Mouse (Mus musculus) cerebral cortex, adult 2 months (tissue): Measurements from ENCODE around the gene Adh6a.

Experiments
- WGBS: fragments of 180-500 bp; shearing (Covaris S2); methylation state at CpG from one replicate; pipeline ENCODE4 v1.1.7; 2018; 5-methylcytosine and 5-hydroxymethylcytosine counted together

Gene Adh6a

GRCm38 (mm10) chr3:138312965-138313364, at the start of gene Adh6a:
Adh6a (plus strand) TSS chr3:138313286.
- WGBS: 93% methylated on average over 5 of the region's 5 CpGs

DNA sequence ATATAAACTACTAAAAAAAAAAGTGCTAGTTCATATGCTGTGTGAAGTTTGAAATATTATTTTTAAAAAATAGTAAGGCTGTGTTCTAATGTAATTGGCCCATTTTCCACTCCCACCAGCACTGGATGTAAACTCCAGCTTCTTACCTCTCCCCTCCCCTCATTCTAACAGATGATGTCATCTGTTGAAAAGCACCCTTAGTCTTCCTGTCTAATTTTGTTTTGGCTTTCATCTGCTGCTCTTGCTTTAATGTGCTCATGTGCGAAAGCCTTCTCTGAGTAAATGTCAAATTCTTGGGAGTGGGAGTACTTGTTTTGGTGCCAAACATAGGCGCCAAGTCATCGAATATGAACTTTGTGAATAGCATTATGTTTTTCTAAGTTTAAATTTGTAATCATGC, 48.4 kb upstream of the Adh6a start:
- WGBS: 34% methylated on average over 3 of the region's 3 CpGs

GRCm38 (mm10) chr3:138270507-138270906, 42.6 kb upstream of the Adh6a start:
- WGBS: 65% methylated on average over 1 of the region's 1 CpGs

DNA sequence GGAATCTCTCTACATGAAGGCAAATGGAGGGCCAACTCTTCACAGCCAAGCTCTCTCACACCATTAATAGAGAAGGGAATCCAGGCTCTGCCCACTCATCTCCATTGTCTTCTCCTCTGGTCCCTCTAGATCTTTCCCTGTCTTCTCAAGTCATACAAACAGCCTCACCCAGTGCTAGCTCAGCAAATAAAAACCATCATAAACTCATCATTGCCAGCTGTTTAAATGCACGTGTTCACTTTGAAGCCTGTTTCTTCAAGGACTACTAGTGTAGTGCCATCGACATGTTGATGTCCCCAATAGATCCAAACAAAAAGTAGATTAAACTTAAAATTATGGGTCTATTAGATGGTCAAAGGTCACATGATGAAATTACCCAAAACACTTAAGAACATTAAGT, 41.8 kb upstream of the Adh6a start:
- WGBS: 98% methylated on average over 2 of the region's 2 CpGs

- 70% methylated on average over 7 of the region's 7 CpGs for WGBS
These were observed 40.0 kb upstream of the Adh6a start for GRCm38 (mm10) chr3:138273080-138273479.

GRCm38 (mm10) chr3:138275100-138275499, 38.0 kb upstream of the Adh6a start:
- 89% methylated on average over 3 of the region's 3 CpGs for WGBS

DNA sequence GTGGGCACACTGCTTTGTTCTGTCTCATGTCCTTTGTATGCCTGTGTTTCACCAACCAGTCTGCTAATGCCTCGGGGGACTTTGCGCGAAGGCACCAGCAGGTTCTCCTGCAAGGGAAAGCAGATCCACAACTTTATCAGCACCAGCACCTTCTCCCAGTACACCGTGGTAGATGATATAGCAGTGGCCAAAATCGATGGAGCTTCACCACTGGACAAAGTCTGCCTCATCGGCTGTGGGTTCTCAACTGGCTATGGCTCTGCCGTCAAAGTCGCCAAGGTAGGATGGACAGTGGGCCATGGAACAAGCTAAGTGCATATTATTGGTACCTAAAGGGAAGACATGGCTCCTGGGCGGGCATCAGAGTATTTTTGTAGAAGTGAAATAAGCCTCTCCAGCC, 30.5 kb upstream of the Adh6a start:
- 87% methylated on average over 9 of the region's 9 CpGs for WGBS

DNA sequence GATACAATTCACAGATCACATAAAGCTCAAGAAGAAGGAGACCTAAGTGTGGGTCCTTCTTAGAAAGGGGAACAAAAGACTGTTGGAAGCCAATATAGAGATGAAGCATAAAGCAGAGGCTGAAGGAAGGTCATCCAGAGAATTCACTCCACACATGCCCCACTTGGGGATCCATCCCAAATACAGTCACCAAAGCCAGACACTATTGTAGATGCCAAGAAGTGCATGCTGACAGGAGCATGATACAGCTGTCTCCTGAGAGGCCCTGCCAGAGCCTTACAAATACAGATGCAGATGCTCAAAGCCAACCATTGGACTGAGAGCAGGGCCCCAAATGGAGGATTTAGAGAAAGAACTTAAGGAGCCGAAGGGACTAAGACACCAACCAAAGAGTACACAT, 29.3 kb upstream of the Adh6a start:
- 97% methylated on average over 1 of the region's 1 CpGs for WGBS

DNA sequence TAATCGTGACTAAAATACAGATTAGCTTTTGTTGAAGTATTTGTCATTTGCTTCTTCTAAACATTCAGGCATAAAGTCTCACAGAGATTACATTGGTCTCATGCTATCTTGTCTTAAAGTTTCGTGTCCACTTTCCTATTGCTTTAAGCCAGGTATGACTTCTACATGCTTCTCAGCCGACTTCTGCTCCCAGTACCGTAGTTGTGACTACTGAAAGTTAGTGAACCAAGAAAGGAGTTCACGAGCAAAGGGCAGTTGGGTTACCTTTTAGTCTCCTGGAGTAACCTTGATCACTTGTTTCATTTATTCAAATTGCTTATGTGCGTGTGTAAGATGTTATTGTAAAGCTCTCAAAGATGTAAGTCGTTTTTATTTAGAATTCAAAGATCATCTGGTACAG, 27.1 kb upstream of the Adh6a start:
- 87% methylated on average over 7 of the region's 7 CpGs for WGBS

GRCm38 (mm10) chr3:138287686-138288085, 25.4 kb upstream of the Adh6a start:
- WGBS: 94% methylated on average over 4 of the region's 4 CpGs

DNA sequence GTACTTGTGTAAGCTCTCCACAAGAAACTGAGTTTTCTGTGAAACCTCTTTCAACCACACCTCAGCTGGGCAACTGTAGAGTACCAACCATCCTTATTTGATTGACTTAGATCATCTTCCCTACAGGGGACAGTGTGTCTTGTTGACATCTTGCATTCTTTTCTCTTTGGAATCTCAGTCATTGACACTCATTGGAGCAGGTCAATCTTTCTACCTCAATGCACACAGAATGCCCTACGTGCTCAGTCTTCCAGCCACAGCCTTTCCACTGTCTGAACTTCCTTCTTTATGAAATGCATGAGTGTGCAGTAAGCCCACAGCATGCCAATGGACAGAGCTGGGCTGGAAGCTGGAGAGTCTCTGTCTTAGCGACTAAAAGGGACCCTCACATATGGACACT, 22.4 kb upstream of the Adh6a start:
- 78% methylated on average over 2 of the region's 2 CpGs for WGBS

- WGBS: 95% methylated on average over 4 of the region's 4 CpGs
These were observed 21.5 kb upstream of the Adh6a start for GRCm38 (mm10) chr3:138291529-138292117.

GRCm38 (mm10) chr3:138293298-138293895, 19.7 kb upstream of the Adh6a start:
- 85% methylated on average over 7 of the region's 7 CpGs for WGBS

GRCm38 (mm10) chr3:138300130-138300529, 13.0 kb upstream of the Adh6a start:
- WGBS: 94% methylated on average over 9 of the region's 9 CpGs

GRCm38 (mm10) chr3:138302676-138303075, 10.4 kb upstream of the Adh6a start:
- WGBS: 90% methylated on average over 4 of the region's 4 CpGs

DNA sequence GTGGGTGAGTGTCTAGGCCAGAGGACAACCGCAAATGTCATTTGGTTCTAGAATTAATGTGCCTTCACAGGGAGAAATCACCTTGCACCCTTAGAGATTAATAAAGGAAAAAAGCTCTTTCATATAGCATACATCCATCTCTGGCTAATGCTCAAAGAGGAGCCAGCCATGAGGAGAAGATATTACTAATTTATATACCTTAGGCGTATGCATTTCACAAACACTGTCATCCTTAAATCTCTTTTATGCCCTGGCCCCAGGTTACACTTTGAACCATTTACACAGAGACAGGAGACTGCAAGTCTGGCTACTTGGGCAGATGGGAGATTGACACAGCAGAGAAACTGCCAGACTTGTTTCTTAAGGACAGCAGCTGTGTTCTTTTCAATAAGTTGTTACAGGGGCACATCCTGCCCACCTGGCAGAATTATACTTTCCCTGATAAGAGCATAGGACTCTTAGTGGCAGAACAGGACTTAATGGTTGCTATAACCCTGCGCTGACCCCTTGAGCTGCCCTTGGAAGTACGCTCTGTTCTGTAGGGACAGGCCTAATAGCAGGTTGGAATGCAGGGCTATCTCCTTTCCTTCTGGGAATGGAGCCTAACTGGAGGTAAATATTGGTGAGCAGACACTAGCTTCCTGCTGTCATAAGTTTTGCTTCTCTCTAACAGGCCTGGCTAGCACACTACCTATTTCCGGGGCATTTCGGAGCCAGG, 9.2 kb upstream of the Adh6a start:
- WGBS: 88% methylated on average over 6 of the region's 6 CpGs

DNA sequence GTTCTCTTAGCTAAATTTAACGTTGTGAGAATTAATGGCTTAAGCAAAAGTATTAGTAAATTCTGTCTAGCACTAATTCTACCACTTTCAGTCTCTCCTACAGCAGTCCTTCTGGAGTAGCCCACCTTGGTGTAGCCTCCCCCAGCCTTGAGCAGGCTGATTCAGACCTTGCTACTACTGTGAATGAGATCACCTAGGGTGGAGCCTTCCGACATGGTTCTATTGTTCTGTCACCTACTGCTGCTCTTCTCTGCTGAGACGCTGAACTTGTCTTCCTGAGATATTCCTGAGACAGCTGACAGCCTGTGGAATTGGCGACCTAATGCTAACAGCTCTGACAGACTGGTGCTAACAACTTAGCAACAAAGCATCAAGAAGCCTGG, 8.6 kb upstream of the Adh6a start:
- WGBS: 75% methylated on average over 4 of the region's 4 CpGs

DNA sequence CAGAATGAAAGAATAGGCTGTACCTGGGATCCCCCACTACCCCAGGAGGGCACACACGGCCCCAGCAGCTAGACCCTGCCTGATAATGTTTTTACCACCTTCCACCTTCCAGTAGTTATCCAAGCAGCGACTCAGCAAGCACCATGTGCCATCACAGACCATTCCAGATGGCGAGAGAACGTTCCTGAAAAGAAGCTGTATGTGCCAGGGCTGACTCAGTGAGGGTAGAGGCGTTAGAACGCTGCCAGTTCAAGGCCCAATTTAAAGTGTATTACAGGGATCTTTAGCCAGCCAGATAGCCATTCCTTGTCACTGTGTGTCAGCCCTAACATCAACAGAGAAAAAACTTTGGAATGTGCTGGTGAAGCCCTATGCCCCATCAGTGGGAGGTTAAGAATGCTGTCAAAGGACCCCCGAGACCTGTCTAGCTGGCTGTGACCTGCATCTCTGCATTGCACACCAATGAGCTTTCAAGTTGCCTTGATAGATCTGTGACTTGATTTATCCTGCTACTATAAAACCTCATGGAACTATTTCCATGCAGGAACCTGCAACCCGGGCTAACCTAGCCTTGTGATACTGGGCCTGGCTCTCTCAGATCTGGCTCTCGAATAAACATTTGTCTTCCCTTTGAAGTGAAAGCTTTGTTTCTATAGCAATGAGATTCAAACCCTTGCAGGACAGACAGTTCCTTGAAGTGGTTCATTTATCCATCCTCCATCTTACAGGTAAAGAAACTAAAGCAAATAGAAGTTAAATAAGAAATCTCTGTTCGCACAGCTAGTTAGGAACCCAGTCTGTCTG, 7.4 kb upstream of the Adh6a start:
- 61% methylated on average over 10 of the region's 10 CpGs for WGBS

DNA sequence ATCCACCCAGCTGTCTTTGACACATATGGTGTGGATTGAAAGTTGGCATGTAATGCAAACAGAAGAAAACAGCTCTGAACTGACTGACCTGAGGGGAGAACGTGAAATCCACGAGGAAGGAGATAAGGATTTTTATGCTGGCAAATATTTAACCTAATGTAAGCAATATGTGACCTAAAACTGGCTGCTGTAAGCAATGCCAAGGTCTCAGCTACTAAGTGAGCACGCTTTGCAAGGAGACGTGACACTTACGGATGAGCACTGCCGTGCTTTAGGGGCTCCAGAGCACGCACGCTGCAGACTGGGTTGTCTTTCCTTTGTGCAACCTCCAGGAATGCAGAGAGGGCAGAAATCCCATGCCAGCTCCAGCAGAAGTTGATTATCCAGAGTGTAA, 6.8 kb upstream of the Adh6a start:
- WGBS: 76% methylated on average over 8 of the region's 8 CpGs

- 93% methylated on average over 8 of the region's 8 CpGs for WGBS
These were observed 3.2 kb upstream of the Adh6a start for GRCm38 (mm10) chr3:138309910-138310309.

DNA sequence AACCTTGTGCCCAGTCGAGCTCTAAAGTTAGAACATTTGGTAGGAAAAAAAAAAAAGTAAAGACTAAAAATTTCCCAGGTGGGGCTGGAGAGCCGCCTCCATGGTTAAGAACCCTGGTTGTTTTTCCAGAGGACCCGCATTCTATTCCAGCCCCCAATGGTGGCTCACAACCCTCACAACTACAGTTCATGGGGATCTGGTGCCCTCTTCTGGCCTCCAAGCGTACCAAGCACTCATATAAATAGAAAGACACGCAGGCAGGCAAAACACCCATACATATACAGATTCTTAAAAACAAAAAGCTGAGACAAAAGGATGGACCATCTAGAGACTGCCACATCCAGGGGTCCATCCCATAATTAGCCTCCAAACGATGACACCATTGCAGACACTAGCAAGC, 2.1 kb upstream of the Adh6a start:
- 91% methylated on average over 6 of the region's 6 CpGs for WGBS

GRCm38 (mm10) chr3:138316908-138317472, 3.9 kb downstream of the Adh6a start:
- 84% methylated on average over 2 of the region's 2 CpGs for WGBS
